Mouse (Mus musculus): ENCODE results near the gene Arhgap1.
"Not testable (repeated sequence)": the region's sequence is repeated elsewhere in the genome, so short reads cannot be mapped to it uniquely, and the experiment has no call there.

Gene Arhgap1

DNA sequence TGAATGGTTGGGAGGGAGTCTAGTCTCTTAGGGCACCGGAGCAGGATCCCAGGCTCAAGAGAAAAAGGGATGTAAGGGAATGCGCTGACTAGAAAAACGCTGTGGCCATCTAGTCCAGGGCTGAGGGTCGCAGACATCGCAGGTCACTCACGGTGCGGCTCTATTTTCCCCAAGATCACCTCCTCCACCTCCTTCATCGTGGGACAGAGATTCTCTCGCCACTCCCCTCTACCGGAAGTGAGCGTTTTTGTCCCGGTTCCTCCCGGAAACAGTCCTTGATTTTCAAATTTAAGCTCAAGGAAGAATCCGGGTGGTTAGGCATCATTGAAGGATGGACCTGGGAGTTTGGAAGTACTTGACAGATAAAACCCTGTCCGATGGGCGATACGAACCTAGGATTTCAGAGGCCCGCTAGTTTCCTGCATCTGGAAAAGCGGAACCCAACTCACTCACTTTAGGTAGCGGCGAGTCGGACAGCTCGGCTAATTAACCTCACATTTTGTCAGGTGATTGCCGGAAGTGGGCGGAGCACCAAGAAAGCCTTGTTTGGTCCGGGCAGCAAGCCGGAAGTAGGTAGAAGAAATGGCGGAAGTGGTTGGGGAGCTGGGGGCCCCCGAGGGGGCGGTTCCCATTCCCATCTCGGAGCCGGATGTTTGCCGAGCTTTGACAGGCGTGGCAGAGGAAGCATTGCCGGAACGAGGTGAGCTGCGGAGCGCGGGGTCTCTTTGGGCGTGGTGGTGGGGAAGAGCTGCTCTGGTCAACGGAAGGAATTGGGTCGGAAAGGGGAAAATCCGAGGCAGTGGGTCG lies at the start of gene Arhgap1, which contains the start of gene Zfp408:
Gene Arhgap1 (plus strand): TSS at position 308 of the 807 bp plus-strand sequence.
Gene Zfp408 (minus strand): TSS at position 239 of the 807 bp plus-strand sequence.
- peak; percentile 97 to 98 for DNase-seq (ENCODE audit: low spot score in 2 of 2)

DNA sequence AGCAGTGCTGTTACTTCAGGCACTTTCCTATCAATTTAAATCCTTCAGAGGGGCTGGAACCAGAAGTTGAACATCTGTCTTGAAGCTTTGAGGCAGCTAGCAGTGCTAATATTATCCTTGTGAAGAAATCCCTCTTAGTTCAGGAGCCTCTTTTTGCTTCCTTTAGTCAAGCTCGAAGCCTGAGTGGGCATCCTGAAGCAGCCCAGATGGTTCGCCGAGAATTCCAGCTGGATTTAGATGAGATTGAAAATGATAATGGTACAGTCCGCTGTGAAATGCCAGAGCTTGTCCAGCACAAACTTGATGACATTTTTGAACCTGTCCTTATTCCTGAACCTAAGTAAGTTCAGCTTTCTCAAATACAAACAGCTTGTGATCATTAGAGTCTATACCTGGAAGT lies 49.2 kb upstream of the Arhgap1 start:
- peak; percentile 26 to 37 for DNase-seq (ENCODE audit: low spot score in 2 of 2)

DNA sequence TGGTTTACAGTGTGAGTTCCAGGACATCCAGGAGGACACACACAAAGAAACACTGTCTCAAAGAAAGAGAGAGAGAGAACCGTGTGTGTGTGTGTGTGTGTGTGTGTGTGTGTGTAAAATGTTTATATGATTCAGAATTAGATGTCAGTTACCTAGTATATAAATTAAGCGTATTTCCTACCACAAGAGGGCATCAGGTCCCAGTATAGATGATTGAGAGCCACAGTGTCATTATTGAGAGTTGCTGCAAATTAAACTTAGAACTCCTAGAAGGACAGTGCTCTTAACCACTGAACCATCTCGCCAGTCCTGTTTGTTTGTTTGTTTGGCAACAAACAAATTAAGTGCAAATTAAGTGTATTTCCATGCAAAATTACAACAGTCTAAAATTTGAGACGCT lies 47.3 kb upstream of the Arhgap1 start:
- DNase-seq (ENCODE audit: low spot score in 2 of 2), result no peak

DNA sequence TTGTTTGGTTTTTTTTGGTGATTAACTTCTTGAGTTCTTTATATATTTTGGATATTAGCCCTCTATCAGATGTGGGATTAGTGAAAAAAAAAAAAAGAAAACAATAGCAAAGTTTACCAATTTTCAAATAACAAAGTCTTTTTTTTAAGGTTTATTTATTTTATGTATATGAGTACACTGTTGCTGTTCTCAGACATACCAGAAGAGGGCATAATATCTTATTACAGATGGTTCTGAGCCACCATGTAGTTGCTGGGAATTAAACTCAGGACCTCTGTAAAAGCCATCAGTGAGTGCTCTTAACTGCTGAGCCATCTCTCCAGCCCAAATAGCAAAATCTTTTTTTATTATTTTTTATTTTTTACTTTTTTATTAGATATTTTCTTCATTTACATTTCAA lies 40.3 kb upstream of the Arhgap1 start:
- not testable (repeated sequence) for DNase-seq (ENCODE audit: low spot score in 2 of 2)

DNA sequence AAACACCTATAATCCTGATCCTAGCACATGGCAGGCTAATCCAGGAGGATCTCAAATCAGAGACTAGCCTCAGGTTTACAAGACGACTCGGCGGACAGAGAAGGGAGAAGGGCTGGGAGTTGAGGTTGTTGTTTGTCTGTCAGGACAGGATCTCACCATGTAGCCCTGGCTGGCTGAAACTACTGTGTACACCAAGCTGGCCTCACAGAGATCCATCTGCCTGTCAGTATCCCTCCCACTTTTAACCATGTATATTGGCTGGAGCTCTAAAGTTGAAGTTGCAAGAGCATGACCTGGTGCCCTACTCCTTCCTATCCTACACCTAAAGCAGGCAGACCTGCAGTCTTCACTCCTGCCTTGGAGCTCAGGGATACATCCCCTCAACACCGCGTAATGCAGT lies 27.3 kb upstream of the Arhgap1 start:
- no peak for DNase-seq (ENCODE audit: low spot score in 2 of 2)

DNA sequence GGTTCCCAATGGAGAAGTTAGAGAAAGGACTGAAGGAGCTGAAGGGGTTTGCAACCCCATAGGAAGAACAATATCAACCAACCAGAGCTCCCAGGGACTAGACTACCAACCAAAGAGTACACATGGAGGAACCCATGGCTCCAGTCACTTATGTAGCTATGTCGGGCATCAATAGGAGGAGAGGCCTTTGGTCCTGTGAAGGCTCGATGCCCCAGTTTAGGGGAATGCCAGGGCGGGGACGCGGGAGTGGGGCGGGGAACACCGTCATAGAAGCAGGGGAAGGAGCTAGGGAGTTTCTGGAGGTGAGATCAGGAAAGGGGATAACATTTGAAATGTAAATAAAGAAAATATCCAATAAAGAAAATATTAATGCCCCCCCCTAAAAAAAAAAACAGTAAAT lies 26.3 kb upstream of the Arhgap1 start:
- DNase-seq (ENCODE audit: low spot score in 2 of 2), result not testable (repeated sequence)

DNA sequence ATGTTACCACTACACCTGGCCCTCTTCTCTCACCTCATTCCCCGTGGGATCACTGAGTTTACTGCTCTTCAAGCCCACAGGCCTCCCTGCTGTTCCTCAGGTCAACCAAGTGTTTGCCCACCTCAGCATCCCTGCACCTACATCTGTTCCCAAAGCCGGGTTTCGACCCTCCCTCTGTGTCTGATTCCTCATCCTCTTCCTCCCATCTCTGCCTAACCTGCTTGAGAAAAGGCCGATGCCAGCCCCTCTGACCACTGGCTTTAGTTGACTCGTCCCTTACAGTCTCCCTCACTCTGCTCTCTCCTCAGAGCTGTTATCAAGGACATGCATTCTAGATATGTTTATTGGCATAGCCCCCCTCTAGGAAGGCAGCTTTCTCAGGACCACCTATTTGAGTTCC lies 22.2 kb upstream of the Arhgap1 start:
- DNase-seq (ENCODE audit: low spot score in 2 of 2), result no peak

DNA sequence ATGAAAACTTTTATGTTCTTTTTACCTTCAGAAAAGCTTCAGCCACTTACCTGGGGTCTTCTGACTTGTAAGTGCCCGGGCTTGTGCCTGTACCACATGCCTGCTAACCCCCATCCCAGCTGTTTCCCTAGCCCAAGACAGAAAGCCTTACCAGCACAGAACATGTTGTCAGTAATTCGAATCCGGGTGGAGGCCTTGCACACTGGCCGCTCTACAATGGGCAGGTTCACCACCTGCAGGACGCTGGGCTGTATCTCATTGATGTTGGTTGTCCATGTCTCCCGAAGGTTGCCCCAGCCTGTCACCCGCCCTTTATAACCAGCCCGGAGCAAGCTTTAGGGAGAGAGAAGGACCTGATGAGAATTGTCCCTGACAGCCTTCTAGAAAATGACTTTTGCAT lies 21.5 kb upstream of the Arhgap1 start:
- no peak for DNase-seq (ENCODE audit: low spot score in 2 of 2)

DNA sequence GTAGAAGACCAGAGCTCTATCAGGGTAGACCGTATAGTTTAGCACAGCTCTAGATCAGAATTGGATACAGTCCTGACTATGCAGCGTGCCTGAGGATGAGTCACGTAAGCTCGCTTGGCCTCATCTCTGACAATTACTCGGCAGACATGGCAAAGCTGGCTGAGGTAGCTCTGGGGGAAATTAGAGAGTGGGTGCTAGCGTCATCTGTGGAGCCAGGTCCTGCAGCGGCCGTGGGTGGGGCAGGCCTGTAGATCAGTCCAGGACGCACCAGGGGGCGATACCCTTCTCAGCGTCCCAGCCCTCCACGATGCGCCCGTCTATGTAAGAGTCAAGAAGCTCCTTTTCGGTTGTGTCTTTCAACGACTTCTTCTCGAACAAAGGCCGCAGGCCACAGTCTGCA lies 20.0 kb upstream of the Arhgap1 start:
- DNase-seq (ENCODE audit: low spot score in 2 of 2), result peak; percentile 50 to 53

DNA sequence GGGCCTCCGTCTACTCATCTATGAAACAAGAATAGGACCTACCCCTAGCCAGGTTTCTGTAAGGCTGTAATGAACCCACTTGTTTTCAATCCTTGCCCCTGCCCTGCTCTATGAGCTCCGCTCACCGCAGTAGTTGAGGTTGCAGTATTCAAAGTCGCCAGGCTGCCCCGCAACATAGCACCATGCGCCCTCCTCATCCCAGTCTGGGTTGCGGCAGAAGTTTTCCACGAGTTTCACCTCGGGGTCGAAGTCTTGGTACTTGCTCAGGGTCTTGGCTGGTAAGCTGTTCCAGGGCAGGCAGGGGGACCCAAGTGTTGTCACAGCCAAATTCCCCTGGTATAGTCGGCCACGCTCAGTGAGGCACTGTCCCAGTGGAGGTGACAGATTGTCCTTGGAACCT lies 19.3 kb upstream of the Arhgap1 start:
- DNase-seq (ENCODE audit: low spot score in 2 of 2), result no peak

DNA sequence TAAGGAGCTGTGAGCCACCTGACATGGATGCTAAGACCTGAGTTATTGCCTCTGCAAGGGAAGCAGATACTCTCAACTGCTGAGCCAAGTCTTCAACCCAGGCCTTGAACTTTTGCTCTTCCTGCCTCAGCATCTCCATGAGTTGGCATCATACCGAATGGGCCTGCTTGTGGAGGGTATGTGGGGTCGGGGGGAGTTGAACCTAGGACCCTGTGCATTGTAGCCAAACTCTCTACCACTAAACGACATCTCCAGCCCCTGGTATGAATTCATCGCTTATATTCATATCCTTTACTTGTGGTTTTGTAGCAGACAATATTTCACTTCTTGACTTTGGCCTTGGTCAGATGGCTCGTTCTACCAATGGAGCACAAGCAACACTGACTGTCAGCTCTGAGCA lies 17.8 kb upstream of the Arhgap1 start:
- DNase-seq (ENCODE audit: low spot score in 2 of 2), result no peak

DNA sequence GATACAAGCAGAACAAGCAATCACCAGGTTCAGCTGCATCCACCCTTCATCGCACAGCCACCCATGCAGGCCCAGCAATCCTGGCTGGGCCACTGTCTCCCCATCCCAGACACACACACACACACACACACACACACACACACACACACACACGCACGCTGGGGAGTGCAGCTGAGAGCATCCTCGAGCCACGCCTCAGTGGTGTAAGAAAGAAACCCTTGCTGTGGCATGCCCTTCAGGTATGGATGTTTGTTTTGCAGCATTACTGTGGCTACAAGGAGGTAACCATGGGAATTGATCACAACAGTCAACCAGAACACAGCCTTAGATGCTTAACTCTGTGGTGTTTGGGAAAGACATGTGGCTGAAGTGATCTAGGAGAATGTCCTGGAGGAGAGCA lies 17.3 kb upstream of the Arhgap1 start:
- DNase-seq (ENCODE audit: low spot score in 2 of 2), result no peak

DNA sequence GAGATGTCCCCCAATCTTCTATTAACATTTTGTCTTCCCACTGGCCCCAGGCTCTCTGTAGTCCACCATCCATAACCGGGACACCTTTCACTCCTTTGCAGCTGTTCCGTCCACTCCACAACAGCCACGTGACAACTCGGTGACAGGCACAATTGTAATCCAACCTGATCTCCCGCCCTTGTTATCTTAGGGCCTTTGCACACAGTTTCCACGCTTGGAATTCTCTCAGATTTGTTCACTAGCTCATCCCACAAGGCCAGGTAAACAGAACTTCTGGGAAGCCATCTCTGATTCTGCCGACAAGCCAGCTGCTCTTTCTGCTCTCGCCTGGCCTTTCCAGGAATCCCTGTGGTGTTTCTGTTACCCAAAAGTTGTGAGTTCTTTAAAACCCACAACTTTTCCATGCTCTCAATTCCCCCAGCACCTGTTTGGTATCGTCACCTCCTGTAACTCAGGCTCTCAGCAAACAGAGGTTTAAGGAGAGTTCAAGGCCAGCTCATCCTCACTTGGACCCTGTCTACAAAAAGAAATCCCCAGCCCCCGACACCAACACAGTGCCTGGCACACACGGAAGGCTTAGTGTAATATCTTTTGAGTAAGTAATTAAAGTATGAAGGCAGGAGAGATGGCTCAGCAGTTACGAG lies 16.2 kb upstream of the Arhgap1 start:
- no peak for DNase-seq (ENCODE audit: low spot score in 2 of 2)

DNA sequence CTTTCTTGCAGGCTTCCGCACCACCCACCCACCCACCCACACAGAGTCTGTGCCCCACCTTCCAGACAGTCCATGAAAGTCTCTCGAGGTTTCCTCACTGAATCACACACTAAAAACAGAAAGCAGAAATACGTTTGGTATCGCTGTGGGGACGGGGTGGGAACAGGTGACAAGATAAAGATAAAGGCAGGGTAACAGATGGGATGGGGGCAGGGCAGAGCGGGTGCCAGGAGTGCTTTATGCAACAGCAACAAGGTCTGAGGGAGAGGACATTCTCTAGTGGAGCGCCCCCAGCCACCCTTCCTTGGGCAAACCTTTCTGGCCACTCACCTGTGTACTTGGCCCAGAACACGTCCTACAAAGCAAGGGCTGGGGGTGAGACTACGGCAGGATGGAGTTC lies 14.8 kb upstream of the Arhgap1 start:
- no peak for DNase-seq (ENCODE audit: low spot score in 2 of 2)

DNA sequence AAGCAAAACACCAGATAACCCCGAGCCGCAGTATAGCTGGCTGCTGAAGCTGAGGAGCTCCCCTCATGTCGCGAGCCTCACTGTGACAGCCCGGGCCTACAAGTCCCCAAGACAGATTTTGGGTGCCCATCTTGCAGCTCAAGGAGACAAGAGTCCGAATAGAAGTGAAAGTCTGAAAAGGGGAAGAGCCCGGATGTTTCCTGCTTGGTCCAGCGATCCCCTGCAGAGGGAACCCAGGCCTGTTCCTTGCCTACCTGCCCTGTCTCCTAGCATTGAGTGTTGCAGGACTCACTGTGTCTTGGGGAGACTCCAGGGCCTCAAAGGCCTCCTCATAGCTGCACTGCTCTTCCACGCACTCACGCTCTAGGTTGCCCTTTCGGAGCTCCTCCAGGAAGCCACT lies 14.2 kb upstream of the Arhgap1 start:
- DNase-seq (ENCODE audit: low spot score in 2 of 2), result no peak

DNA sequence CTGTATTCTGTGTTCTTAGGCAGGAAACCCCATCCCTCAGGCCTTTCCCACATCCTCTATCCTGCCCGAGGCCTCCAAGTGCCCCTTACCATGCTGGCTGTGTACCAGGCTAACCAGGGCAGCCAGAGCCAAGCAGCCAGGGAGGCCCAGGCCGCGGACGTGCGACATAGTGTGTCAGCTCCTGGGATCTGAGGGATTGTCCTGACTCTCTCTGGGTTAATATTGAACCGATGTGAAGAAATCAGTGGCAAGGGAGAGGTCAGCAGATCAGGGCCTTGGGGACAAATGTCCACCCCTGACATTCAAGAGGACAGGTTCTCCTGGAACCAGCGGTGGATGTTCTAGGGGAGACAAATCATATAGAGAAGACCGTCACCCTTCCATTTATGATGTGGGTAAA lies 13.4 kb upstream of the Arhgap1 start, which contains the start of gene F2:
Gene F2 (minus strand): TSS at position 186 of the 400 bp plus-strand sequence.
- no peak for DNase-seq (ENCODE audit: low spot score in 2 of 2)

DNA sequence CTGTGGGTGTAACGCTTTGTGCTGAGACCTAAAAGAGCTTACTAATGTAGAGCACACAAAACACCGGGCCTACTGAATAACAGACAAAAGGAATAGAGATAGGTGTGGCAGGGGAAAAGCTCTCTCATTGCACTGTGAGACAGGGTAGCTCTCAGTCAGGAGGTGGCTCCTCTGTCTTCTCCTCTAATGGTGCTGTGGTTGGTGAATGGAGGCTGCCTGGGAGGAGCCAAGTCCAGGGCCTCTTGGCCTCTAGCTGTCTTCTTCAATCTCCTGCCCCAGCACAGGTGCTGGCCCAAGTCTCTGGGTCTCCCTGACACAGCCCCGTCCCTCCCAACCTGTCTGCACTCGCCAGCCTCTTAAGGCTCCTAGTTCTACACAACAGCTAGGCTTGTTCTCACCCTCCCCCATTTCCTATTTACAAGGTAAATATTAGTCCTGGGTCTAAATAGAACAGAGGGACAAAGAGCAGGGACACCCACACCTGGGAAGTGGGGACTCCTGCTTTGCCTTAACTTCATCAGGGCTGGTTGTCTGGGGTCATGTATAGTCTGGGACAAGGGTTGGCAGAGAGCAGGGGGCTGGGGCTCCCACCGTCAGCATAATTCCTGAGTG lies 12.8 kb upstream of the Arhgap1 start:
- no peak for DNase-seq (ENCODE audit: low spot score in 2 of 2)

DNA sequence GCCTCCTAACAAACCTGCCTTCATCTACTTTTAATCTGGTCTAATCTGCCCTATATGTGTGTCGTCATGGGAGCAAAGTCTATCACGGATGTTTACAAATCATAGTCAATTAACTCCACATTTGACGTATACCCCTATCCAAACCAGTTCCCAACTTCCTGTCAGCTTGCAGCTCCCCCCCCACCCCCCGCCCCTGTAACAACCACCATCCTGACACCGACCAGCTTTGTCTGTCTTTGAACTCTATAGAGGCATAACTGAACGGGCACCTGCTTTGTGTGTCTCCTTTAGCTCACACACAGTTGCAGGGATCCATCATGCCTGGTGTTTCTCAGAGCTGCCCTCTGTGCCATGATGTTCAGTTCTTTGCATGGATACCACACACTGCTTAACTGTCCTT lies 10.7 kb upstream of the Arhgap1 start:
- DNase-seq (ENCODE audit: low spot score in 2 of 2), result no peak

DNA sequence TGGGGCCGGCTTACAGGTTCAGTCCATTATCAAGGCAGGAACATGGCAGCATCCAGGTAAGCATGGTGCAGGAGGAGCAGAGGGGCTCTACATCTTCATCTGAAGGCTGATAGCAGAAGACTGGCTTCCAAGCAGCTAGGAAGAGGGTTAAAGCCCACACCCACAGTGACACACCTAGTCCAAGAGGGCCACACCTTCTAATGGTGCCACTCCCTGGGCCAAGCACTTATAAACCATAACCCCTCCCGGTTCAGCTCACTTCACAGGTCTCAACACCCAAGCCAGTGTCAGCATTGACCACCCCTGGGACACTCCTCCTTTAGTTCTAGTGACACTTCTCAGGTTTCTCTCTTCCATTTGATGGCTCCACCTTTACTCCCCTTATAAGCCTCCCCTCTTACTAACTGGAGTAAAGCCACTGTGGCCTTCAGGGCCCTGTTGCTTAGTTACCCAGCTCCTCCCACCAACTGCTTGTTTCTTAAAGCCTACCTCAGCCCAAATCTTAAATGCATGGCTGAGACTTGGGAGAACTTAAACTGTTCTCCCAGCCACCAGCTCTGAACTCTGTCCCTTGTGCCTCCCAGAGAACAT lies 6.7 kb upstream of the Arhgap1 start:
- DNase-seq (ENCODE audit: low spot score in 2 of 2), result no peak

DNA sequence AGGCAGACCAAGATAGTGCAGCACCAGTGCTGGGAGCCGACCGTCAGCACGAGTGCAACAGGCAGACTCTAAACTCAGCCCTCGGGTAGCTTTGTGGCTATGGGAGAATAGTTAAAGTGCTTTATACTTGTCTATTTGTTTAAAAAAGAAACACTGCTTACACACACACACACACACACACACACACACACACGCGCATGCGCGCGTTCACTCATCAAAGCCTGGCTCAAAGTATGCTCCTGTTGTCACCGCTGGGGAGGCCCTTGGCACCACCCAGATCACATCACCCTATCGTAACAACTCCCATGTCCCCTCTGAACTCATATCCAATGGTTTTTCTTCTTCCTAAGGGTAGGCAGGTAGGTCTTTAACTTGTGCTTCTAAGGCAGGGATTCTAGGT lies 5.6 kb upstream of the Arhgap1 start:
- DNase-seq (ENCODE audit: low spot score in 2 of 2), result no peak

DNA sequence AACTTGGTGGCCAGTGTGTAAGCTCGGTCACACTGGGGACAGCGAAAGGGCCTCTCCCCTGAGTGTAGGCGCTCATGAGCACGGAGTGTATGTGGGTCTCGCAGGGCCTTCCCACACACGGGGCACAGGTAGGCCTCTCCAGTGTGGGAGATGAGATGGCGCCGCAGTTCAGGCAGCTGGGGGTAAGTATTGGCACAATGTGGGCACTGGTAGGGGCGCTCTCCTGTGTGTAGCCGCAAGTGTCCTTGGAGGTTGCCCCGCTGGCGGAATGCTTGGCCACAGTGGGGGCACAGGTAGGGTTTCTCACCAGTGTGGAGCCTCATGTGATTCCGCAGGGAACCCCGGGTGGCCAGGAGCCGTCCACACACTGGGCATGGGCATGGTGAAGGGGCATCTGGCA lies 4.3 kb upstream of the Arhgap1 start:
- DNase-seq (ENCODE audit: low spot score in 2 of 2), result no peak

DNA sequence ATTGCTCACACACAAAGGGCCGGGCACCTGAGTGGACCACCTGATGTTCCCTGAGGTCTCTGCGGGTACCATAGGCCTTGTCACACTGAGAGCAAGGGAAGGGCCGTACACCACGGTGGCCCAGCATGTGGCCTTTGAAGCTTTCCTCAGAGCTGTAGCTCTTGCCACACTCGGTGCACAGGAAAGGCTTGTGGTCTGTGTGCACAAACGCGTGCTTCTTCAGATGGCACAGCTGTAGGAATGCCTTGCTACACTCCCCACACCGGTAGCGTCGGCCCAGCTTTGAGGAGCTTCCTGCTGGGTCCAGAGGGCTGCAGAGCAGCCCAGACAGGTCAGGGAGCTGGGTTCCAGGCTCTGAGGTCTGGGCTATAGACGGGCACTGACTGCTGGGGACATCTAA lies 3.8 kb upstream of the Arhgap1 start:
- DNase-seq (ENCODE audit: low spot score in 2 of 2), result no peak

DNA sequence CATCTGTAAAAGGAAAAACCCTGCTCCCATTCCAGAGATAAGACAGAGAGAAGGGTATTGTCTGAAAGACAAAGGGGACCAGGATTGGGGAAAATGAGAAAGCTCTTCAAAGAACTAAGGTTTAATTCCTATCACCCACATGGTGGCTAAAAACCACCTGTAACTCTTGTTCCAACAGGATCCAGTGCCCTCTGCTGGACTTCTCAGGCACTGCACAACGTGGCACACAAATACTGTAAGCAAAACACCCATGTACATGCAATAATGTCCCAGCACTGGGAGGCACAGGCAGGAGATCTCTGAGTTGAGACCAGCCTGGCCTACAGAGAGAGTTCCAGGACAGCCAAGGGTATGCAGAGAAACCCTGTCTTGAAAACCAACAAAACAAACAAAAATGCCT lies 2.9 kb upstream of the Arhgap1 start:
- DNase-seq (ENCODE audit: low spot score in 2 of 2), result peak; percentile 50 to 56
